Mouse (Mus musculus) adrenal gland, adult (tissue): ENCODE data around the gene Fyttd1.
"Not testable (repeated sequence)": the region's sequence is repeated elsewhere in the genome, so short reads cannot be mapped to it uniquely, and the experiment has no call there.

ENCODE experiments used
- DNase-seq, 2 experiments: peaks; one replicate each; pipeline ENCODE4 v3.0.0; 2022 to 2023; ENCODE audit warnings: low spot score in 1 of 2; ENCODE audit not compliant: inconsistent age in 2 of 2

Fyttd1 gene

DNA sequence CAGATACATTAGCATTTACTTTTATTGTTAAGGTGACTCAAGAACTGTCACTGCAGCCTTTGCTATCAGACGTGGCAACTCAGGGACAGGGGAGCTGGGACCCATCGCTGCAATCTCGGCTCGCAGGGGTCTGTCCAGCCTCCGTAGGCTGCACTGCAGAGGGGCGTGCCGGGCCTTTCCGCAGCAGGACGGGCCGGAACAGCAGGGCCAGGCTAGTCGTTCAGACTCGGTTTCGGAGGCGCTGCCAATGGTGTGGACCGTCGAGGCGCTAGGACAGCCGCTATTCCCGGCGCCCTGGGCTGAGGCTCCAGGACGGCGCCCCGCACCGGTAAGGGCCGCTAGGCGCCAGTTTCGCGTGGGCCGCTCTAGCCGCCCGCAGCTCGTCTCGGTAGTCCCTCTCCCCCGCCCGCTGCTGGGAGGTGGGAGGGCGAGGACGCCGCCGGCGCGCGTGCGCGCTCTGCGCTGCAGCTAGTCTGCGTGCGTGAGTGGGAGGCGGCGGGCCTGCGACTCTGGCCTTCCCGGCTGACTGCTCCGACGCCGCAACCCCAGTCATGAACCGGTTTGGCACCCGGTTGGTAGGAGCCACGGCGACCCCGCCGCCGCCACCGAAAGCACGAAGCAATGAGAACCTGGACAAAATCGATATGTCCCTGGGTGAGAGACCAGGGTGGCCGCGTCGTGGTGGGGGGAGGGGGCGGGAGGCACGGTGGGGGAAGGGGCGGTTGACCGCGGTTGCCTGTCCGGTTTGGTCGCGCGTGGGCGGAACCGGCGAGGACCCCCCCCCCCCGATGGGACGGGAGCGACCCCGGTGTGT lies at the start of gene Fyttd1, which contains the start of gene Rubcn:
Gene Fyttd1, plus strand, starts transcription at position 158 of the 814 bp plus-strand sequence.
Gene Rubcn, minus strand, starts transcription at position 424 of the 814 bp plus-strand sequence.
- peak; percentile 97 to 98 for DNase-seq

GRCm38 (mm10) chr16:32829104-32829503 lies 48.2 kb upstream of the Fyttd1 start:
- DNase-seq, result no peak

DNA sequence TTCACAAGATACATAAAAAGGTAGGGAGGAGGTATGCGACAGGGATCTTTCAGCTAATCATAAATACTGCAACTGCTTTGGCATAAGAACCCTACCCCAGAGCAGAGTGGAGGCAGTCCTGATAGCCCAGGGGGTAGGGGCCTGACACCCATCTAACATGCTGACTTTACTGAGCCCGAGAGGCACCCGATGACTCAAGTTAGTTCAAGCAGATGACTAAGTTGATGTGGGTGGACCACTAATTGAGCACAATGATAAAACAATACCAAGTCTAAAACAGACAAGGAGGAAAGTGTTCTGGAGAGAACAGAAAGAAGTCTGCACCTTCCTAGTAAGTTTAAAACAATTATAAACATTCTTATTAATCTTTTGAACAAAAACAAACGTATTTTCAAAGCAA lies 45.8 kb upstream of the Fyttd1 start:
- no peak for DNase-seq

DNA sequence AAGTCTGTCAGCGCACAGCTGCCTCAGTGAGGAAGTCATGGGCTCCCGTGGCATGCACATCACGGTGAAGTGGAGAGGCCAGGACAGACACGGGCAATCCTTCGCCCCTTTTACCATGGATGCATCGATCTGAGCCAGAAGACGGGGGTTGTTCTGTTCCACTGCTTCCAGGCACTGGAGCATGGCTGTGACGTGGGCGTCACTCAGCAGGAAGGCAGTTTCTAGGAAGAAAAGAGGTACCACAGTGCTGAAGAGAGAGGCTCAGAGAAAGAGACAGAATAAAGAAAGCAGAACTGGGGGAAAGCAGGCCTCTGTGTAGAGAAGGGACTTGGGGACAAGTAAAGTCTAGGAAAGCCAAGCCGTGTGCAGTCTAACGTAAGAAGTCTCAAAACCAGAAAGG lies 30.2 kb upstream of the Fyttd1 start:
- DNase-seq, result no peak

- no peak for DNase-seq
Measured at GRCm38 (mm10) chr16:32849042-32849830, 28.1 kb upstream of the Fyttd1 start.

DNA sequence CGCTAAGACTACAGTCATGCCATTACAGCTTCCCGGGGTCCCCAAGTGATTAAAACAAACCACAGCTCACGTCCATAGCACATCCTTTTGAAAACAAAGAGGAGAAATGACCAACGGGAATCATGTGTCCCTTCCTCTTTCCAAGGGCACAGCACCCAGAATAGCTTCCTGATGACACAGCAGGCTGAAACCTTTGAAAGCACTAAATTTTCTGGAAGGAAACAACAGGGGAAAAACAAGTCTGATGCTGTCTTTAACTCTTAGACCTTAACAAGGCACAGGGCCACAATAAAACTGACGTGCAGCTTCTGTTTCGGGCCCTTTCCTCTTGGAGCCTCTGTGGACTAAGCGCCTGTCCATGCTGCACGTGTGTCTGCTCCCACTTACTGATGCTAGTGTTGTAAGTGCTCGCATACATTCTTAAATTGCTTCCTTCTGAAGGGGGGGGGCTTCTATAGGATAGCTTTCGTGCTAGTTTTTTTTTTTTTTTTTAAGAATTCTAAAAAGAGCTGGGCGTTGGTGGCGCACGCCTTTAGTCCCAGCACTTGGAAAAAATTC lies 23.7 kb upstream of the Fyttd1 start:
- DNase-seq, result peak; percentile 51 to 79

GRCm38 (mm10) chr16:32854050-32854571 lies 23.2 kb upstream of the Fyttd1 start:
- peak in 1 of 2 experiments; percentile 37 for DNase-seq

- no peak for DNase-seq
Measured at GRCm38 (mm10) chr16:32856751-32857150, 20.5 kb upstream of the Fyttd1 start.

- DNase-seq, result peak; percentile 30 to 65
Measured at GRCm38 (mm10) chr16:32858356-32858755, 18.9 kb upstream of the Fyttd1 start.

DNA sequence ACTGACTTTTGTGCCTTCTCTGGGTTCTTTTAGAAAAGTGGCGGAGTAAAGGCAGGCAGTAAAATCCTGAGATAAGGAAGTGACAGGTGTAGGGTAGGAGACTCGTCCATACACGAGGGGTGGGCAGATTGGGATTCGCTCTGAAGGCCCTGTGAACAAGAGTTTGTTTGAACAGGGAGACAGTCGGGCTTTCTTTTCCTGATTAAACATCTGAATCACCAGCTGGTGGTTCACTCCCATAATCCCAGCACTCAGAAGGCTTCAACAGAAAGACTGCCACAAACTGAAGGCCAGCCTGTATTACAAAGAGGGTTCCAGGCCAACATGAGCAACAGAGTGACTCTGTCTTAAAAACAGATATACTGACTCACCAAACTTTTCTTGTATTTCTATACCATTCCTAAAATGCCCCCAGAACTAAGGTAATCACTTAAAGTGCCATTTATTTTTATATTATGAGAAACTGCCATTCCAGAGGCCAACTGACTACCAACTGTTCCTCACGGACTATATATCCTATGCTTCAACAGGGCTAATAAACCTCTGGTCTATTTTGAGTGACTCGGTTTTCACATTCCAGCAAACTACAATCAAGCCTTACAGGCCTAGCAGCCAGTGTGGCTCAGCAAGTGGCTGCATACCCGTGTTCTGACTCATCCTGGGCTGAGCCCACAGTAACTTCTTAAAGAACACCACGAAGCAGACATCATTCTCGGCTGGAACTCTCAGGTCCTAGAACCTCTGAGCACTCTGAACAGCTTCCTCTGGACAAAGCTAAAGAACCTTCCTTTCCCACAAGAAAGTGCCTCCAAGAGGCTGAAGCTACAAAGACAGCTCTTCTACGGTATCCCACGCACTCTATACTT lies 18.3 kb upstream of the Fyttd1 start:
- peak; percentile 71 to 81 for DNase-seq

- no peak for DNase-seq
Measured at GRCm38 (mm10) chr16:32861813-32862385, 15.4 kb upstream of the Fyttd1 start.

DNA sequence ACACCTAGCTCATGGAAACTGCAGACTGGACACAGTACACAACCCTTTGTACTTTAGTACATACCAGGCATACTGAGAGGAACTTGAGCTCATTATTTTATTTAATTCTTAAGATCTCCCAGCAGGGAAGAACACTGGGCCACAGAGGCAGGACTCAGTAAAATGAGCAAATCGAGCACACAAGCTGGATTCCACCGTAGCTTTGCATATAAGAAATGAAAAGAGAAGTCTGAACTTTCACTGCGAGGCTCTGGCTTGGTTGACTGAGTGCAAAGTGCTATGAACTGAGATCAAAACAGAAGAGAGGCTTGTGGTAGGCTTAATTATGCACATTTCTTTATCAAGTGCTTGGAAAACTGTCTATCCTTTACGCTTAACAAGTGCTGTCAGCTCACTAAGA lies 11.9 kb upstream of the Fyttd1 start:
- no peak for DNase-seq

DNA sequence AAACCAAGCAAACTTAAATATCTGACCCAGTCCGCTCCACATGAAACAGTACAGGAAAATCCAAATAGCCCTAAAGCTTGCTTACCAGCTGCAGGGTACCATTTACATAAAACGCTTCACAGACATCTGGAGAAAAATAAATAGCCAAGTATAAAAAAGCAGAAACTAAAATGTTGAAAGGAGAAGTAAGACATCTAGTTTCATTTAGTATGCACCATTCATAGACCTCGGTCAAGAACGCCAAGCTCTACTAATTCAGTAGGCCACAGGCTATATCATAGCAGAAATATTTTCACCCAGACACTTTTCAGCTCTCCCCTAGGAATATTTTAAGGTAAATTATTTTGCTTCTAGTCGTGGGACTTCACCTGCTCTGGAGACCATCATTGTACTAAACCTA lies 10.6 kb upstream of the Fyttd1 start:
- DNase-seq, result no peak

DNA sequence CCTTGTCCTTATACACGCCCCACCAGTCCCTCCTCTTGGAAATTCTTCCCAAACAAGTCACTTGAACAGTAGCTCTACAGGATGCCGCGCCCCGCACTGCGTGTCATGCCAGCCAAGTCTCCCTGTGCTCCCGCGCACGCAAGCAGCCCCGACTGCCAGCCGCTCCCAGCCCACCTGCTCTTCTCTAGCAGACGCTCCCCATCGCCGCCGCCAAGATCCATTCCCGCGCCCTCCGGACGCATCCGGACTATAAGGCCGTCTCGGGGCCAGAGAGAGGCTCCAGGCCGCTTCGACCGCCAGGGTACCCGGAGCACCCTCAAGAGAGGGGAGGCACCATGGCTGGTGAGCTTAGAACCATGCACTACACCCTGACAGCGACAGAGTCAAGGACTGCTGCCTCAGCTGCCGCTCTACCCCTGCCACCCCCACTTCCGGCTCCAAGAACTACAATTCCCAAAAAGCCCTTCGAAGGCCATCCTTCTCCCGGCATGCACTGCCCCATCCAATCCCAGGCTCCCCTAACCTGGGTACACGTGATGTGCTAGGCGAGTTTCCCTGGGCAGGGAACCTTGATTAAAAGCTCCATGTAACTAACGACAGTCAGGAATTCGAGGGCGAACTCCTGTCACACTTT lies 9.3 kb upstream of the Fyttd1 start:
- DNase-seq, result peak; percentile 93 to 97

DNA sequence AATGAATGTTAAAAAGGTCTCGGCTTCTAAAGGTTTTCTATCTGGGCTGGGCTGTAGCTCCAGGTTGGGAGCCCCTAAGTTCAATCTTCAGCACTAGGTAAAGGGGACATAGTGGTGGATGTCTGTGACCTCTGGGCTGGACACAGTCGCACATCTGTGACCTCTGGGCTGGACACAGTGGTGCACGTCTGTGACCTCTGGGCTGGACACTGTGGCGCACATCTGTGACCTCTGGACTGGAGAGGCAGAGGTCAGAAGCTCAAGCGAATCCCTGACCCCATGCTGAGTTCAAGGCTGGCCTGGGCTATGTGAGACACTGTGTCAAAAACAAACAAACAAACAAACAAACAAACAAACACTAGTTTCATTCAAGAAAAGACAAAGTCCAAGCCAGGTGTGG lies 7.1 kb upstream of the Fyttd1 start:
- DNase-seq, result no peak

GRCm38 (mm10) chr16:32873366-32873765 lies 3.9 kb upstream of the Fyttd1 start:
- DNase-seq, result no peak

DNA sequence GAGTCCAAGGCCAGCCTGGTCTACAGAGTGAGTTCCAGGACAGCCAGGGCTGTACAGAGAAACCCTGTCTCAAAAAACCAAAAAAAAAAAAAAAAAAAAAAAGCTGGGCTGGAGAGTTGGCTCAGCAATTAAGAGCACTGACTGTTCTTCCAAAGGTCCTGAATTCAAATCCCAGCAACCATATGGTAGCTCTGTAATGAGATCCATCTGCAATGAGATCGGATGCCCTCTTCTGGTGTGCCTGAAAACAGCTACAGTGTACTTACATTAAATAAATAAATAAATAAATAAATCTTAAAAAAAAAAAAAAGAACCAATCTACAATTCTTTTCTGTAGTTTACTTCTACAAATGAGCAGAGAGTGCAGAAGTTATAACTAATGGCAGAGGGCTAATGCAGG lies 2.0 kb upstream of the Fyttd1 start:
- DNase-seq, result not testable (repeated sequence)

DNA sequence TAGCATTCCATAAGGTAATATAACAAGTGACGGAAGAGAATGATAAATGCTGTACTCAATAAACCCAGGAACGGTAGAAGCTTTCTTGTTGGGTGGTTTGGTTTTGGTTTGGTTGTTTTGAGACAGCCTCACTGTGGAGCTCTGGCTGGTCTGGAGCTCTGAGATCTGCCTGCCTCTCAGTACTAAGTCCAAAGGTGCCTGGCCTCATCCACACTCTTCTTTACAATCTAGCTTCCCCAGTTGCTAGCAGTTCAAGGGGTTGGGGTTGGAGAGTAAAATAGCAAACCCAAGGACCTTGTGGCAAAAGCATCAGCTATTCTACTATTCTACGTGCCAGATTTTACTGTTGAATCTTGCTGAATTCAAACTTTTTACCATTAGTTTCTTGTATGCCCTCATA lies 1.5 kb upstream of the Fyttd1 start:
- DNase-seq, result no peak

GRCm38 (mm10) chr16:32876831-32877230 lies 469 bp upstream of the Fyttd1 start:
- DNase-seq, result no peak

GRCm38 (mm10) chr16:32878157-32878598 lies 878 bp downstream of the Fyttd1 start:
- peak in 1 of 2 experiments; percentile 45 for DNase-seq
